Comparison of ENCODE assay signal across 9 mouse cellular contexts in genomic region chr12:105906584-105906983, GRCm38 (mm10).
DNase-seq lines count a peak whose midpoint lies in the region; ATAC-seq and TF ChIP-seq lines count a peak whose summit lies in the region.
"Had no signal": no experiment of that assay in that cellular context is flagged by ENCODE, and none has a peak within 500 bp of the region (broad histone marks: within the 10 kb centered on the region; RNA-seq: fewer than 3 reads in every experiment).

No protein-coding gene starts in this region.

- no peaks in the 10 kb centered on the region for H3K4me1 ChIP-seq in intestine, postnatal 0 days (replicated peaks; ENCODE audit: control insufficient read depth, insufficient read depth, low read length)
- no peaks in the 10 kb centered on the region for H3K4me1 ChIP-seq in stomach, postnatal 0 days (replicated peaks; ENCODE audit: control insufficient read depth, insufficient read depth)

- H3K36me3 ChIP-seq in intestine, postnatal 0 days (ENCODE audit: control insufficient read depth, insufficient read depth), result no peaks in the 10 kb centered on the region
- H3K36me3 ChIP-seq in stomach, postnatal 0 days (ENCODE audit: control insufficient read depth, insufficient read depth, low read length), result no peaks in the 10 kb centered on the region
- H3K36me3 ChIP-seq: neural tube, embryonic 12.5 days had no signal

- H3K27ac ChIP-seq in intestine, postnatal 0 days (ENCODE audit: low read depth, low read length), result no peak overlapping the region
- H3K27ac ChIP-seq in stomach, postnatal 0 days (replicated peaks), result no peak overlapping the region
- H3K27ac ChIP-seq: neural tube, embryonic 12.5 days had no signal

- no peaks in the 10 kb centered on the region for H3K27me3 ChIP-seq in intestine, postnatal 0 days (replicated peaks; ENCODE audit: control insufficient read depth, insufficient read depth, low read length)
- no peaks in the 10 kb centered on the region for H3K27me3 ChIP-seq in stomach, postnatal 0 days (ENCODE audit: control insufficient read depth, insufficient read depth, low read length)
- H3K27me3 ChIP-seq: neural tube, embryonic 12.5 days had no signal

- no peak overlapping the region for H3K4me3 ChIP-seq in intestine, postnatal 0 days (ENCODE audit: low read depth, low read length)
- no peak overlapping the region for H3K4me3 ChIP-seq in stomach, postnatal 0 days (ENCODE audit: low read depth, low read length)
- H3K4me3 ChIP-seq: neural tube, embryonic 12.5 days had no signal

- ATAC-seq in CD4-positive, CD25-positive, alpha-beta regulatory T cell, adult 4 months, result no peak
- peak; percentile 93 for ATAC-seq in erythroid progenitor cell, adult 5-6 weeks (replicated peaks; ENCODE audit: low FRiP score, poor library complexity, severe bottlenecking)
- peak; percentile 39; the same call in 1 of the 2 replicates for ATAC-seq in intestine, postnatal 0 days
- ATAC-seq in stomach, postnatal 0 days (ENCODE audit: low FRiP score, low TSS enrichment), result peak; percentile 34; the same call in 1 of the 2 replicates

- peak; percentile 70 for DNase-seq in CD4-positive, CD25-positive, alpha-beta regulatory T cell, adult 2 months (ENCODE audit: low read depth, low spot score)
- peak; percentile 35 for DNase-seq in 3134 (ENCODE audit: extremely low read depth, insufficient read length, low spot score)
- DNase-seq in stomach, postnatal 0 days (ENCODE audit: low spot score), result peak; percentile 53
- DNase-seq in embryo, embryonic 10.5 days (ENCODE audit: low spot score), result no peak
- no peak for DNase-seq in ovary, postnatal 10 days (ENCODE audit: low spot score)

- H3K9me3 ChIP-seq in intestine, postnatal 0 days (ENCODE audit: control insufficient read depth), result no peaks in the 10 kb centered on the region
- no peaks in the 10 kb centered on the region for H3K9me3 ChIP-seq in stomach, postnatal 0 days (ENCODE audit: control insufficient read depth, low read length)
- H3K9me3 ChIP-seq: neural tube, embryonic 12.5 days had no signal

- no peak overlapping the region for H3K9ac ChIP-seq in intestine, postnatal 0 days (ENCODE audit: low read depth, low read length)
- no peak overlapping the region for H3K9ac ChIP-seq in stomach, postnatal 0 days (ENCODE audit: low read length)
- H3K9ac ChIP-seq: neural tube, embryonic 12.5 days had no signal

- WGBS in intestine, postnatal 0 days, result 17% methylated on average over 7 of the region's 7 CpGs
- 27% methylated on average over 7 of the region's 7 CpGs for WGBS in stomach, postnatal 0 days

- TF ChIP-seq CTCF in intestine, postnatal 0 days (IDR thresholded peaks at IDR 0.05; ENCODE audit: low read depth), result no peak
- no peak for TF ChIP-seq CTCF in stomach, postnatal 0 days (IDR thresholded peaks at IDR 0.05; ENCODE audit: low read depth)

- TF ChIP-seq EP300 in stomach, postnatal 0 days (optimal IDR thresholded peaks at IDR 0.05), result no peak

- no peak overlapping the region for H3K4me2 ChIP-seq in intestine, postnatal 0 days (replicated peaks; ENCODE audit: low read depth)
- no peak overlapping the region for H3K4me2 ChIP-seq in stomach, postnatal 0 days (replicated peaks; ENCODE audit: low read depth)
- H3K4me2 ChIP-seq: neural tube, embryonic 12.5 days had no signal

Comparison
In these comparisons a context has a peak if more than half of its experiments do, and no peak if none do; other contexts are left out.
1. DNase-seq: peak in CD4-positive, CD25-positive, alpha-beta regulatory T cell, adult 2 months (single experiment), 3134 (single experiment) and stomach, postnatal 0 days (single experiment); none in embryo, embryonic 10.5 days (single experiment) and ovary, postnatal 10 days (single experiment).